Comparison of ENCODE assay signal across 8 mouse cellular contexts in genomic region chr8:47676224-47676623, GRCm38 (mm10). TPM values are rescaled to one million over a fixed set of nuclear protein-coding genes. Genes with fewer than 3 reads are reported as not detected.
A peak's percentile ranks its signal among the peaks of the same experiment; 100 is the strongest.
DNase-seq lines count a peak whose midpoint lies in the region; ATAC-seq and TF ChIP-seq lines count a peak whose summit lies in the region.

No protein-coding gene starts in this region.

- WGBS in lung, adult 2 months: 4% methylated on average over 15 of the region's 15 CpGs
- under 1% methylated on average over 15 of the region's 15 CpGs for WGBS in embryonic facial prominence, embryonic 13.5 days
- 2% methylated on average over 15 of the region's 15 CpGs for WGBS in intestine, embryonic 14.5 days
- WGBS in neural tube, embryonic 11.5 days: 2% methylated on average over 15 of the region's 15 CpGs

- peak overlapping the region; percentile 96 for H3K27ac ChIP-seq in embryonic facial prominence, embryonic 13.5 days
- H3K27ac ChIP-seq in intestine, embryonic 14.5 days (ENCODE audit: low read depth): peak overlapping the region; percentile 97
- no peak overlapping the region for H3K27ac ChIP-seq in neural tube, embryonic 11.5 days (ENCODE audit: low read depth, low read length)

- H3K9ac ChIP-seq in embryonic facial prominence, embryonic 13.5 days: peak overlapping the region; percentile 89
- peak overlapping the region; percentile 91 for H3K9ac ChIP-seq in intestine, embryonic 14.5 days (ENCODE audit: low read length)
- peak overlapping the region; percentile 86 for H3K9ac ChIP-seq in neural tube, embryonic 11.5 days (ENCODE audit: low read length)

- no peak for ATAC-seq in embryonic facial prominence, embryonic 13.5 days (ENCODE audit: insufficient number of reproducible peaks, insufficient read depth, low FRiP score, low TSS enrichment, low read depth)
- ATAC-seq in intestine, embryonic 14.5 days (replicated peaks; ENCODE audit: low FRiP score, low TSS enrichment, low read depth): no peak
- ATAC-seq in neural tube, embryonic 11.5 days (ENCODE audit: insufficient read depth, low FRiP score, low TSS enrichment): no peak
- ATAC-seq in CD4-positive, CD25-positive, alpha-beta regulatory T cell, adult 4 months: no peak

- intact Hi-C loops in left cerebral cortex, postnatal 14 days (cut with DNase I): no loop called here

- no peak for DNase-seq in lung, adult 2 months
- no peak for DNase-seq in lung, postnatal 36 days
- DNase-seq in intestine, embryonic 14.5 days (ENCODE audit: low spot score): no peak
- no peak for DNase-seq in neural tube, embryonic 11.5 days (ENCODE audit: low spot score)
- DNase-seq in left cerebral cortex, postnatal 14 days (ENCODE audit: low spot score in 2 of 2): no peak
- DNase-seq in right cerebral cortex, postnatal 25 days: no peak

- peak overlapping the region; percentile 61 for H3K4me3 ChIP-seq in lung, adult 2 months (replicated peaks; ENCODE audit: extremely low read depth, low read depth, low read length)
- H3K4me3 ChIP-seq in embryonic facial prominence, embryonic 13.5 days: peak overlapping the region; percentile 95
- peak overlapping the region; percentile 94 for H3K4me3 ChIP-seq in intestine, embryonic 14.5 days (ENCODE audit: low read depth, low read length)
- H3K4me3 ChIP-seq in neural tube, embryonic 11.5 days (ENCODE audit: low read depth, low read length): peak overlapping the region; percentile 74

- no peaks in the 10 kb centered on the region for H3K9me3 ChIP-seq in embryonic facial prominence, embryonic 13.5 days
- H3K9me3 ChIP-seq in intestine, embryonic 14.5 days (ENCODE audit: control insufficient read depth, low read length): no peaks in the 10 kb centered on the region
- H3K9me3 ChIP-seq in neural tube, embryonic 11.5 days (ENCODE audit: control insufficient read depth, low read length): no peaks in the 10 kb centered on the region

- H3K4me1 ChIP-seq in lung, adult 2 months (ENCODE audit: control insufficient read depth, insufficient read depth, low read length): peaks cover 4% of the 10 kb centered on the region; the same call in 1 of the 2 replicates
- H3K4me1 ChIP-seq in embryonic facial prominence, embryonic 13.5 days: peaks cover 6% of the 10 kb centered on the region
- peaks cover 12% of the 10 kb centered on the region for H3K4me1 ChIP-seq in intestine, embryonic 14.5 days (replicated peaks; ENCODE audit: control insufficient read depth, insufficient read depth, low read length)
- peaks cover 2% of the 10 kb centered on the region; the same call in 1 of the 2 replicates for H3K4me1 ChIP-seq in neural tube, embryonic 11.5 days (ENCODE audit: control insufficient read depth, insufficient read depth, low read length)

- no peaks in the 10 kb centered on the region for H3K27me3 ChIP-seq in embryonic facial prominence, embryonic 13.5 days
- H3K27me3 ChIP-seq in intestine, embryonic 14.5 days (replicated peaks; ENCODE audit: control insufficient read depth, insufficient read depth, low read length): no peaks in the 10 kb centered on the region
- H3K27me3 ChIP-seq in neural tube, embryonic 11.5 days (ENCODE audit: control insufficient read depth, insufficient read depth, low read length): no peaks in the 10 kb centered on the region

- peaks cover 3% of the 10 kb centered on the region; the same call in 1 of the 2 replicates for H3K36me3 ChIP-seq in embryonic facial prominence, embryonic 13.5 days
- no peaks in the 10 kb centered on the region for H3K36me3 ChIP-seq in intestine, embryonic 14.5 days (ENCODE audit: control insufficient read depth, insufficient read depth, low read length)
- no peaks in the 10 kb centered on the region for H3K36me3 ChIP-seq in neural tube, embryonic 11.5 days (ENCODE audit: control insufficient read depth, insufficient read depth, low read length)

- no peak for TF ChIP-seq POLR2A in lung, adult 2 months (IDR thresholded peaks at IDR 0.05; ENCODE audit: borderline replicate concordance, extremely low read depth, low read depth, low read length)

- no peak for TF ChIP-seq CTCF in lung, adult 2 months (IDR thresholded peaks at IDR 0.05; ENCODE audit: insufficient read depth, low read length)

- H3K4me2 ChIP-seq in embryonic facial prominence, embryonic 13.5 days: peak overlapping the region; percentile 72
- peak overlapping the region; percentile 81 for H3K4me2 ChIP-seq in intestine, embryonic 14.5 days (ENCODE audit: low read length)
- H3K4me2 ChIP-seq in neural tube, embryonic 11.5 days (ENCODE audit: low read depth): peak overlapping the region; percentile 69

RNA-seq across cellular contexts. Expression of gene Ing2, which starts 0.9 kb away (rescaled TPM):
- 2.1 and 6.4 TPM in 2 replicates for polyA plus RNA-seq in lung, adult 2 months (2012; rRNA removed)
- 12.3 and 14.9 TPM in 2 replicates for polyA plus RNA-seq in embryonic facial prominence, embryonic 13.5 days (2015; fragmentation: Nextera tagmentation; extraction: Ambion mirVana)
- polyA plus RNA-seq in intestine, embryonic 14.5 days (2014; fragmentation: Nextera tagmentation; extraction: Ambion mirVana): 11.5 and 14.3 TPM in 2 replicates
- polyA plus RNA-seq in neural tube, embryonic 11.5 days (2014; fragmentation: Nextera tagmentation; extraction: Ambion mirVana): 11.4 and 11.6 TPM in 2 replicates
- 1 to 10 TPM; 7.6 to 7.8 TPM for polyA plus RNA-seq in CD4-positive, CD25-positive, alpha-beta regulatory T cell, adult 4 months (2017; shearing (Covaris generic))
- 10 to 100 TPM; 41.6 to 44.7 TPM for total RNA-seq in left cerebral cortex, postnatal 14 days (2021)

RNA-seq across cellular contexts. Expression of gene Cdkn2aip, which starts 37.5 kb away (rescaled TPM):
- 9.6 and 16.3 TPM in 2 replicates for polyA plus RNA-seq in lung, adult 2 months (2012; rRNA removed)
- polyA plus RNA-seq in embryonic facial prominence, embryonic 13.5 days (2015; fragmentation: Nextera tagmentation; extraction: Ambion mirVana): 26.5 and 27.9 TPM in 2 replicates
- polyA plus RNA-seq in intestine, embryonic 14.5 days (2014; fragmentation: Nextera tagmentation; extraction: Ambion mirVana): 22.8 and 23.8 TPM in 2 replicates
- 42.6 and 43.6 TPM in 2 replicates for polyA plus RNA-seq in neural tube, embryonic 11.5 days (2014; fragmentation: Nextera tagmentation; extraction: Ambion mirVana)
- polyA plus RNA-seq in CD4-positive, CD25-positive, alpha-beta regulatory T cell, adult 4 months (2017; shearing (Covaris generic)): 10 to 100 TPM; 12.3 to 18.1 TPM
- total RNA-seq in left cerebral cortex, postnatal 14 days (2021): 10 to 100 TPM; 13.5 to 15.8 TPM
